Mouse (Mus musculus) bone marrow macrophage, adult 2 months (primary cell): ENCODE measurements around the gene Dlk2. TPM values are rescaled to one million over a fixed set of nuclear protein-coding genes. Genes with fewer than 3 reads are reported as not detected.
A peak's percentile ranks its signal among the peaks of the same experiment; 100 is the strongest.

Experiments used
- H3K27ac ChIP-seq: 2 replicates; pipeline ENCODE4 v1.5.1; 2012; ENCODE audit warnings: low read depth, low read length; ENCODE audit not compliant: insufficient read depth
- H3K4me1 ChIP-seq: 2 replicates; pipeline ENCODE4 v1.6.1; 2012; ENCODE audit warnings: low read length; ENCODE audit not compliant: control insufficient read depth, insufficient read depth
- H3K4me3 ChIP-seq: 2 replicates; pipeline ENCODE4 v1.5.1; 2012; ENCODE audit warnings: mild to moderate bottlenecking, low read length, moderate library complexity; ENCODE audit not compliant: insufficient read depth
- CTCF ChIP-seq: IDR thresholded peaks from 2 replicates; pipeline ENCODE4 v1.5.1; 2012; ENCODE audit warnings: low read depth, mild to moderate bottlenecking, low read length, moderate library complexity
- POLR2A ChIP-seq: IDR thresholded peaks from 2 replicates; pipeline ENCODE4 v1.6.1; 2012; ENCODE audit warnings: mild to moderate bottlenecking, low read depth, low read length, borderline replicate concordance
- polyA plus RNA-seq: library from polyadenylated mRNA; stranded (reverse); fragments of >200 nt; gene quantifications from 2 replicates; pipeline ENCODE4 v1.2.4, GENCODE M21; 2012; ENCODE audit not compliant: missing spikeins, insufficient read depth, insufficient read length

Dlk2 gene
- polyA plus RNA-seq, result not detected in 2 replicates

DNA sequence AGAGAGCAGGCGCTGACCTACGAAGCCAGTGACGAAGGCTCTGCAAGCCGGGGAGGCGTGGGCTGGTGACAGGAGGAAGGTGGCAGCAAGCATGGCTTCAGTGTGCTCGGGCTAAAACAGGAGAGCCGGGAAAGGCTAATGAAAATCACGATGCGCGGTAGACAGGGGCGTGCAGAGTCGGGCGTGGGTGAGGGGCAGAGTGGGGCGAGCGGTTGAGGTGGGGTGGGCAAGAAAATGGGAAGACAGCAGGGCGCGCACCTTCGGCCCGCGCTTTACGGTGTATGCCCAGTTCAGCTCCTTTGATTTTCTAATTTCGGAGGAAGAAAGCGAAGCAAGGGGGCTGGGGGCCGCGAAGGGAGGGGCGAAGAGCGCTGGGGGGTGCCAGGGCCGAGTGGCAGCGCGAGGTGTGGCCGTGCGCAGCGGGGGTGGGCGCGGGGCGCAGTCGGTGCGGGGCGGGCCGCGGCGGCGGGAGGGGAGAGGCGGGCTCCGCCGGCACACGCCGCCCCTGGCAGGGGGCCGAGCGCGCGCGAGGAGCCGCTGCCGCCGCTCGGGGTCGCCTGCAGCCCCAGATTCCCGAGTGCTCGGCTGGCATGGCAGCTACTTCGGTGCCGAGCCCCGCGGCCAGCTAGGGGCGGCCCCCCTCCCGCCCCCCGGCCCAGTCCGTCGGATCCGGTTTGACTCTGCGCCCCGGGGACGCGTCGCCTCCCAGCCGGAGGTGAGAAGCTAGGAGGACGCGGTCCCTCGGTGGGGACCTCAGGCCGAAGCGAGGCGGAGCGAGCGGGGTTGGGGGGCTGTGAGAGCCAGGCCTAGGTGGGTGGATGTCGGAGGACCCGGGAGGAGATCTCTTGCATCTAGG is at the start of gene Dlk2:
Gene Dlk2 (plus strand): TSS at position 58 of the 856 bp plus-strand sequence.
- no peak within 1 kb of the TSS for H3K27ac ChIP-seq
- no peak for TF ChIP-seq POLR2A
- TF ChIP-seq CTCF, result no peak
- H3K4me1 ChIP-seq, result peaks cover 4% of the 10 kb centered on the region
- H3K4me3 ChIP-seq, result peak within 1 kb of the TSS; percentile 39

DNA sequence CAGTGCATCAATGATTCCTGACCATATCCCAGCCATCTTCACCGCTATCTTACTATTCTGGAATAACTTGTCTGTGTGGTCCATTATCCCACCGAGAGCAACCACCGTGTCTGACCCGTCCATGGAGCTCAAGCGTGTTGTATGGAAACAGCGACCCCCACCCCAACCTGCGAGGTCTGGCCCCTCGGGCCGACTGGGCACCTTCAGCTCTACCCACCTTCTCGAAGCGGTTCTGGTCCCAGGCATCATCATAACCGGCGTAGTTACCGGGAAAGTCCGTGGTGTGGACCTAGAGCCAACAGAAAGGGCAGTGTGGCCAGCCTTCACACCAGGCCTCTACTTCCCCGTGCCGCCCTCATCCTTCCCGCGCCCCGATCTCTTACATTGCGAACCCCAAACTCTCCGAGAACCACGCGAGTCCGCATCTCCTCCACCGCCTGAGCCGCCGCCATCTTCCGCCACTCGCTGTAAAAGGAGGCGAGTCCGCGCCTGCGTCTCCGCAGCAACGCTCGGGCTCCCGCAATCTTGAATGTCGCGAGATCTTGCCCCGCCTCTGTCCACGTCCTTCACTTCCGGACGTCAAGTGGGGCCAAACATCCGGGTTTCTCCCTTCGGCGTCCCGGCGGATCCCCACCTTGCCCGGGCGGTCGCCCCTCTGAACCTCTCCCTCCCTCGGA is 49.6 kb upstream of the Dlk2 start, which contains the start of the genes Polr1c and Yipf3:
Gene Polr1c (minus strand): TSS at position 543 of the 677 bp plus-strand sequence.
Gene Yipf3 (plus strand): TSS at position 569 of the 677 bp plus-strand sequence.
- H3K4me1 ChIP-seq, result peaks cover 9% of the 10 kb centered on the region

DNA sequence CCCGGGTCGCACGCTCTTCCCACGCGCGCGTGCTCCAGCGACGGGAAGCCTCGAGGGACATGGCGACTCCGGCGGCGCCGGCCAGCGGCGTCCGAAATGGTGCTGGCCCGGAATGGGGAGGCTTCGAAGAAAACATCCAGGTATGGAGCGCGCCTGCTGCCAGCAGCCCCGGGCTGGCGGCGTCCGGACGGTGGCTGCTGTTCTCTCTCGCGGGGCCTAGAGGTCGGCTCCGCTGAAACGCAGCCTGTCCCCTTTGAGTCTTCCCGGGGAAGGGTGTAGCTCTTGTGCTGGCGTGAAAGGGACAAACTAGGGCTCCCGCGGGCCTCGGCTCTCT is 49.1 kb upstream of the Dlk2 start:
- Histone ChIP-seq H3K4me1 (peaks cover 9% of the 10 kb centered on the region), H3K27ac (peak overlapping the region; percentile 40), H3K4me3 (peak overlapping the region; percentile 73)
- TF ChIP-seq POLR2A, result no peak
- TF ChIP-seq CTCF, result no peak

More for the DNA sequence above, 49.6 kb upstream of the Dlk2 start, which contains the start of the genes Polr1c and Yipf3:
- peak within 1 kb of the TSS; percentile 73 for H3K4me3 ChIP-seq
- peak within 1 kb of the TSS; percentile 40 for H3K27ac ChIP-seq
- TF ChIP-seq CTCF (no peak), POLR2A (no peak; the same call in 1 of the 2 replicates)

DNA sequence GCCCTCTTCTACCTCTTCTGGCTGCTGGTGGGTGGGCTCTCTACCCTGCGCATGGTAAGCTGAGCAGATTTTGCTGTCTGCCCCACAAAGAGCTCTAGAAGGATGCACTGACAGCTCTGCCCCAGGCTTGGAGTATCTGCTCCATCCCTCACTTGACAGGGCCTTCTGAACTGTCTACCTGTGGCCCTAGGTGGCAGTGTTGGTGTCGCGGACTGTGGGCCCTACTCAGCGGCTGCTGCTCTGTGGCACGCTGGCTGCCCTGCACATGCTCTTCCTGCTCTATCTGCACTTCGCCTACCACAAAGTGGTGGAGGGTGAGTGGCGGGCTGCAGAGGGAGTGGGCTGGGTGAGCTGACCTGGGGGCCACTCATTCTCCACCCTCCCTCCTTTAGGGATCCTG is 46.0 kb upstream of the Dlk2 start:
- Histone ChIP-seq H3K4me3 (no peak overlapping the region), H3K27ac (no peak overlapping the region), H3K4me1 (peaks cover 11% of the 10 kb centered on the region)
- no peak for TF ChIP-seq POLR2A
- no peak for TF ChIP-seq CTCF

DNA sequence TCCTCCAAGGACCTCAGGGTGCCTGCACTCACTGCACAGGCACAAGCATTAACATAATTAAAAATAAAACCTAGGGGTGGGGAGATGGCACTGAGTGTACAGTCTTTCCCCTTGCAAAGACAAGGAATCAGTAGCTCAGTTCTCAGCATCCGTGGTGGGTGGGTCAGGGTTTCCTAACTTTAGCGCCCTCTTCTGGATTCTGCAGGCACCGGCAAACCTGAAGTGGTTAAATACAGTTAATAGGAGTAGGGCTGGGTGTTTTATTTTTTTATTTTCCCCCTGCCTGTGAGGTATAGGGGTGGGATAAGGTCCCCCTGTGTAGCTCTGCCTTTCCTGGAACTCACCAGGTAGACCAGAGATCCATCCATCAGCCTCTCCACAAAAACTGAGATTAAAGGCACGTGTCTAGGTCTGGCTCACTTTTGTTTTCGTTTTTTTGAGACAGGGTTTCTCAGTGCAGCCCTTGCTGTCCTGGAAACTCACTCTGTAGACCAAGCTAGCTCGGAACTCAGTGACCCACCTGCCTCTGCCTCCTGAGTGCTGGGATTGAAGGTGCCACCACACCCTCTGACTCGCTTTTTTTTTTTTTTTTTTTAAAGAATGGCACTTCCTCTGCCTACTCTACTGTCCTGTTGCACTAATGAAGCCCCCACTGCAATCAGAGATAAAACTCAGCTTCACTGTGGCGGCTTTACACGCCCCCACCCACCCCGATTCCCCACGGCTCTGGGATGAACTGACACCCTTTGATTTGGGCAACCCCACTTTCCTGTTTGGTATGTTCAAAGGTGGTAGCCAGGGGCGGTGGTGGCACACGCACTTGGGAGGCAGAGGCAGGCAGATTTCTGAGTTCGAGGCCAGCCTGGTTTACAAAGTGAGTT is 44.4 kb upstream of the Dlk2 start:
- H3K4me1 ChIP-seq, result peaks cover 6% of the 10 kb centered on the region; the same call in 1 of the 2 replicates
- TF ChIP-seq CTCF (peak; percentile 48), POLR2A (no peak)
- H3K27ac ChIP-seq, result no peak overlapping the region
- H3K4me3 ChIP-seq, result peak overlapping the region; percentile 60

DNA sequence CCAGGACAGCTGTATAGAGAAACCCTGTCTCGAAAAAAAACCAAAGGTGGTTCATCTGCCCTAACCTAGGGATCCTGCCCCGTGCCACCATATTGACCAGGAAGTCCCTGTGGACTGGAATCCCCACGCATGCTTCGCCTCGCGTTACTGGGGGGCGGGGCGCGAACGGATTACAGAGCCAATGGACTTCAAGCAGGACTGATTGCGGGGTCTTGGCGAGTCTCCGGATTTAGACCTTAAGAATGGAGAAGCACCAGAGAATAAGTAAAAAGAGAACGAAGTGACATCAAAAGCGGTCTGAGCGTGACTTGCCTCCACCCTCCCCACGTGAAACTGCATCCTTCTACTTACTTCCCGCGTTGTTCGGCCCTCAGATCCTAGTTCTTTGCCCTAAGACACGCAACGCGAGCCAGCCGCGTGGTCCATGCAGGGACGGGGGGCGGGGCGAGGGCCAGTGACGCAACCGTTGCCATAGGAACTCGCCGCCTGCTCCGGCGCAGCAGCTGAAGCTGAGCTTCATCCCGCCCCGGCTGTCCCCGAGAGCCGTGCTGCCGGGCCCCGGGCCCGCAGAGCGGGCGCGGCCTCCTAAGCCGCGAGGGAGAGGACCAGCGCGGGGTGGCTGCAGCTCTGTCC is 43.7 kb upstream of the Dlk2 start, which contains the start of gene Lrrc73:
Gene Lrrc73 (plus strand): TSS at position 80 of the 633 bp plus-strand sequence.
- H3K4me3 ChIP-seq, result peak within 1 kb of the TSS; percentile 60
- no peak within 1 kb of the TSS for H3K27ac ChIP-seq
- peaks cover 6% of the 10 kb centered on the region; the same call in 1 of the 2 replicates for H3K4me1 ChIP-seq
- TF ChIP-seq CTCF, result no peak
- no peak for TF ChIP-seq POLR2A

- Histone ChIP-seq H3K4me1 (peaks cover 5% of the 10 kb centered on the region; the same call in 1 of the 2 replicates), H3K27ac (no peak overlapping the region), H3K4me3 (peak overlapping the region; percentile 60)
- no peak for TF ChIP-seq CTCF
- TF ChIP-seq POLR2A, result no peak
Observed at GRCm38 (mm10) chr17:46254106-46254505, 43.1 kb upstream of the Dlk2 start.

- H3K4me3 ChIP-seq, result no peak overlapping the region
- 0 out of 2 replicates have a peak, but pooled peaks cover 2% of the 10 kb centered on the region for H3K4me1 ChIP-seq
- H3K27ac ChIP-seq, result no peak overlapping the region
- TF ChIP-seq POLR2A (no peak), CTCF (no peak)
Observed at GRCm38 (mm10) chr17:46255147-46255546, 42.1 kb upstream of the Dlk2 start.
